Mouse (Mus musculus): ENCODE measurements around the gene Snx29.
"Not testable (repeated sequence)": the region's sequence is repeated elsewhere in the genome, so short reads cannot be mapped to it uniquely, and the experiment has no call there.

DNA sequence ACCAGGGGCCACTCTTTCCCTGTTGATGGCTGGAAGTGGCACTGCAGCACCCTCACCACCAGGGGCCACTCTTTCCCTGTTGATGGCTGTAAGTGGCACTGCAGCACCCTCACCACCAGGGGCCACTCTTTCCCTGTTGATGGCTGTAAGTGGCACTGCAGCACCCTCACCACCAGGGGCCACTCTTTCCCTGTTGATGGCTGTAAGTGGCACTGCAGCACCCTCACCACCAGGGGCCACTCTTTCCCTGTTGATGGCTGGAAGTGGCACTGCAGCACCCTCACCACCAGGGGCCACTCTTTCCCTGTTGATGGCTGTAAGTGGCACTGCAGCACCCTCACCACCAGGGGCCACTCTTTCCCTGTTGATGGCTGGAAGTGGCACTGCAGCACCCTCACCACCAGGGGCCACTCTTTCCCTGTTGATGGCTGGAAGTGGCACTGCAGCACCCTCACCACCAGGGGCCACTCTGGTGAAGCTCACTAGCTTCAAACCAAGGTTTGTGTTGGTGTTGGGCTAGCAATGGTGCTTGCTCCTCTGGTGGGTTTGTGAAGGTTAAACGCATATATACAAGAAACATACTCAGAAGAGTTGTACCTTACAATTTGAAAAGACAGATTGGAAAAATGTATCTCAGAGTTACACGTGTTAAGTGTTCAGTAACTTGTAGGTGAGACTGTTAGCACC lies 101.0 kb downstream of the Snx29 start:
- TF ChIP-seq CTCF (IDR thresholded peaks at IDR 0.05; ENCODE audit: borderline replicate concordance, insufficient read depth, low read length) = peak; percentile 45; the same call in 1 of the 2 replicates
- not testable (repeated sequence) for TF ChIP-seq POLR2A (IDR thresholded peaks at IDR 0.05; ENCODE audit: low read depth, low read length)

Measured in embryonic fibroblast, embryonic 13.5 days (primary cell).